Mouse (Mus musculus) granulocyte monocyte progenitor cell, adult 5-6 weeks (primary cell): ENCODE measurements around the gene Def6. TPM values are rescaled to one million over a fixed set of nuclear protein-coding genes. Genes with fewer than 3 reads are reported as not detected.

Source experiments
- ATAC-seq: replicated peaks from 2 replicates; pipeline ENCODE4 v1.8.0; 2016; ENCODE audit warnings: mild to moderate bottlenecking, moderate TSS enrichment, inconsistent platforms; ENCODE audit not compliant: poor library complexity, severe bottlenecking
- total RNA-seq, 2 experiments: library from RNA; stranded (forward) in 1 of 2; stranded (reverse) in 1 of 2; fragments of 200-712, 200-1000 nt in 1 of 2; fragments of >200 nt in 1 of 2; fragmentation: Nextera tagmentation in 1 of 2; gene quantifications; 2 replicates each; pipeline ENCODE4 v1.2.3; 2014 to 2017

The Def6 gene
- total RNA-seq, 2 experiments from 2014 or later: 57.9 to 142 TPM

DNA sequence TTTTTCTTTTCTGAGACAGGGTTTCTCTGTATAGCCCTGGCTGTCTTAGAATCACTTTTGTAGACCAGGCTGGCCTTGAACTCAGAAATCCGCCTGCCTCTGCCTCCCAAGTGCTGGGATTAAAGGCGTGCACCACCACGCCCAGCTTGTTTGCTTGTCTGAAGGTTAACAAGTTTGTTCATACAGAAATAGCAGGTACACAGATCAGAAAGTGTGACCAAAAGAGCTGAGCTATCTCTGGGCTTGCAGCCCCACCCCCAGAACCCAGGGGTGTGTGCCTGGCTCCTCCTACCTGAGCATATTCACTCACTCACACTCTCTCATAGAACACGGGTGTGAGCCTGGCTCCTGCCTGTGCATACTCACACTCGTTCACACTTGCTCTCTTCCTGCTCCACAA lies 59.7 kb downstream of the Def6 start:
- no peak for ATAC-seq

DNA sequence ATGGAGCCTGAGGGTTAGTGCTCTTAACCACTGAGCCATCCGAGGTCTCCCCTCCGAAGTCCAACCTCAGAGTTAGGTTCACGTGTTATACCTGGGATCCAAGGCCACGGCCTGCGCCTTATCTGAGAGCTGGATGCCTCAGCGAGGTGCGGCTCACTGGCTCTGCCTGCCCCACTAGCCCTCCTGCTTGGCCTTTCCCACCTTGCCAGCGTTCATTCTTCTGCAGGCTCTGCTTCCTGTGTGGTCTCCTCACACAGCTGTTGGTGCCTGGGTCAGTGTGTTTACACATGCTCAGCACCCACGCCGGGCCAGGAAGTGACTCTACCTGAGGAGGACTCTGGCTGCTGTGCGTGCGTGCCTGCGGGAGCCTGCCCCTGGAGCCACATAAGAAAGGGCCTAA lies 62.6 kb downstream of the Def6 start:
- no peak; the same call in 1 of the 2 replicates for ATAC-seq

DNA sequence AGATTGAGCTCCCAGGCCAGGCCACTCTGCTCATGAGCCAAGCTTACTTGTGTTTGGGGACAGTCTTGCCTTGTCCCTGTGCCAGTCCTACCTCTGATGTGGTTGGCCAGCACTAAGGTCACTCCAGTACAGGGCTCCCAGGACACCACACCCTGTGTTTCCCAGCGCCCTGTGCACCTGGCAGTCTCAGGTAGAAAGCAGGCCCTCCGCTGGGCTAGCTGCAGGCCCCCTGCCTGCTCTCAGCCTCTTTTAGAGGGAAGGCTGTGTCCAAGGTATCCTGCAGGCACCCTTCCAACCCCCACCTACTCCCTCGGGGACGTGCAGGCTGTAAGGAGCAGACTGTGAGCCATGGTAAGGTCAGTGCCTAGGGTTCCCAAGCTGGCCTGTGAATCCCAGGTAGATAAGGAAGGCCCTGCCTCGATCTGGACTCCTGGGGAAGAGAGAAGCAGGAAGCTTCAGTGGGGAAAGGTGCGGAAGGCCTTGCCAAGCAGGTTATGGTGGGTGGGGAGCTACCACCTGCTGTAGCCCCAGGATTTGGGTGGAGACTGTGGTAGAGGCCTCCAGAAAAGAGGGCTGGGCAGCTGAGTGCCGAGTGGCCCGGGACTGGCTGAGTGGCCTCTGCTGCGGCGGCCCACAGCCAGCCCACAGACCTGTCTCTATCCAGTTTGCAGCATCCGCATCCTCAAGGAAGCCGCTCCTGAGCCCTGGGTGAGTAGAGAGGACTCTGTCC lies 64.1 kb downstream of the Def6 start:
- ATAC-seq: no peak

DNA sequence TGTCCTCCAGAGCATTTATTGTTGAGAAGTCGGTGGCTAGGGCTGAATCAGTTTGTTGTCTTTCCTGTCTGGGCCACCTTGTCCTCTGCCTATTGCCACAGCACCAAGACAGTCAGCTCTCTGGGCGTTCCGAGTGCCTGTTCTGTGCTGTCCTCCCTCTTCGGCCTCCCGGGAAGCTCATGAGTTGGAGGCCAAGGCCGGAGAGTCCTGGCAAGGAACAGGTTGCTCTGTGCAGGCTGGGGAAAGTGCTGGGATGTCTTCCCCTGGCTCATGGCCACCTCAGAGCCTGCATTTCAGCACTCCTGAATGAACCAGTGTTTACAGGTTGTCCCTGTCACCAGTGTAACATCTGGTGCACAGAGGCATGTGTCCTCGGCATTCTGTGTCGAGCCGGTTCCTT lies 64.7 kb downstream of the Def6 start:
- ATAC-seq: no peak

DNA sequence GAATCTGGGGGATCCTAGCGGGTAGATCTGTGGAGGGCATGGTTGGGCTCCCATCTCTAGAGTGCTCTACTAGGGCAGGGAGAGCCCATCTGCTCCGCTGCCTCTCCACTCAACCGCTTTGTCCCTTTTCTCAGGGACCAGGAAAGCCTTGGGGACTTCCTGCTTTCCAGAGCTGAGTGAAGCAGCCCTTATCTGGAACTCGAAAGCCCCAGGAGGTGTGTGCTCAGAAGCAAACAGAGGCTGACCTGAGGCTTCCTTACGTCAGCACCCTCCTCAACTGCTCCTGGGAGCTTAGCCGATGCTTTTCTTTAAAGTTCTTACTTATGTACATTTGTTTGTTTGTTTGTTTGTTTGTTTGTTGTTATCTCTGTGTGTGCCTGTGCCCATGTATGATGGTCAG lies 65.3 kb downstream of the Def6 start:
- ATAC-seq: no peak

DNA sequence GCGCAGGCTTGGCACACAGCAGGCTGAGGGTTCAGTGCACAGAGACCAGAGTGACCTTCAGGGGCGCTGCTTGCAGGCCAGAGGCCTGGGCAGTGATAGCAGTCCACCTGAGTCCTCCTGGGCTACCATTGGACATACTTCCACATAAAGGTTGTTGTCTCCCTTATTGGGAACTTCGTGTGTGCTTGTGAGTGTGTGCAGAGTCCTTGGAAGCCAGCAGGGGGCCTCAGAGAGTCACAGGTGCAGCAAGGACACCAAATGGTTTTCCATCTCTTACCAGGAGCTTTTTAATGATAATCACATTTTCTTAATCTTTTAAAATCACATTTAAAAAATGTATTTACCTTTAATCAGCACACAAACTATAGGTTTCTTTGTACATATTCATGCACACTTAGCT lies 67.2 kb downstream of the Def6 start:
- no peak for ATAC-seq

DNA sequence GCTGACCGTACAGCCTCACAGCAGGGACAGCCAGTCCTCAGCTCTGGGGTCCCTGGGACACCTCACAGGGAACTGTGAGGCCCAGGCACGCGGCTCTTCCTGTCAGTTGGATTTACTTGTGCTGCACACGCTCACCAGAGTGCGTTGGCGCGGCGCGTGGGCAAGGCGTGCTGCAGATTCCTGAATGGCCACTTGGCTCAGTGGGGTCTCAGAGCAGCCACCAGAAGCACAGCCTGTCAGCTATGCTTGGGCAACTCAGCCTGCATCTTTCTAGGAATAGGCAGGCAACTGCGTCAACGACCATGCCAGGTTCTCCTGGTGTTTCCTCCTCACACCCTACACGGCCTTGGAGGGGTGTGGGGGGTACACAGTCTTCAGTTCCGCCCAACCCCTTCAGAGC lies 69.6 kb downstream of the Def6 start:
- ATAC-seq: no peak

DNA sequence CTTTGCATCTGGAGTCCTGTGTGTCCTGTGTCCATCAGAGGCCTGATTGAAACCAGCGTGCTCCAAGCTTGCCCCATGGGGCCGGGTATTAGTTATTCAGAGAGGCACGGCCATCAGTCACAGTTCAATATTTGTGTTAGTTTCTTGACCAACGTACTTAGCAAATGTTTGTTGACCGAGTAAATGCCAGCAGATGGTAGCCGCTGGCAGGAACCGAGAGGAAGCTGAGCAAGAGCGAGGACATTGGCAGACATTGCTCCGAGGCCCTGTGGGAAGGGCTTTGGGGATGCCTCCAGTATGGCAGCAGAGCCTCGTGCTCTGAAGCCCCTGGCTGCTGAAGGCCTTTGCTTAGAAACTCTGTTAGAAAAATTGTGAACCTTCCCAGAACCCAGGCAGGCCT lies 70.1 kb downstream of the Def6 start:
- no peak for ATAC-seq

DNA sequence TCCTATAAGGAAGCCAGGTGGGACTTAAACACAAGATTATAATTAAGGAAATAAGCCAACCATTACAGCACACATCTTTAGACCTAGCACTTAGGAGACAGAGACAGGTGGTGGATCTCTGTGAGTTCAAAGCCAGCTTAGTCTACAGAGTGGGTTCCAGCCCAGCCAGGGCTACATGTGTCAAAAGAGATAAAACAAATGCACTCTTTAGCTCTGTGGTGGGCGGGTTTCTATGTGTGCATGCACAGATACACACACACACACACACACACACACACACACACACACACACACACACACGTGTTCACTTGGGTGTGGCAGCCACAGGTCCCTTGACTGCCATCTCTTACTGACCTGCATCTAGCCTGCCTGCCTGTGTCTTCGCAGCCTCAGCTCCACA lies 70.6 kb downstream of the Def6 start:
- no peak for ATAC-seq

Other genes starting within 250 kb of the Def6 start
- 0.60 TPM in 1 of 2 replicates, not detected in the other for gene Tcp11, start 127.1 kb upstream of the Def6 start, total RNA-seq (2014; fragmentation: Nextera tagmentation)
- 2.1 and 2.4 TPM in 2 replicates for gene Tcp11, start 127.1 kb upstream of the Def6 start, total RNA-seq (2017)
- gene Scube3, start 65.6 kb upstream of the Def6 start, total RNA-seq (2014; fragmentation: Nextera tagmentation): not detected in 2 replicates
- not detected in 2 replicates for gene Scube3, start 65.6 kb upstream of the Def6 start, total RNA-seq (2017)
- 14.5 and 20.9 TPM in 2 replicates for gene Zfp523, start 30.6 kb upstream of the Def6 start, total RNA-seq (2014; fragmentation: Nextera tagmentation)
- 19.5 and 29.1 TPM in 2 replicates for gene Zfp523, start 30.6 kb upstream of the Def6 start, total RNA-seq (2017)
- gene Ppard, start 24.9 kb downstream of the Def6 start, total RNA-seq (2014; fragmentation: Nextera tagmentation): 8.4 and 8.8 TPM in 2 replicates
- gene Ppard, start 24.9 kb downstream of the Def6 start, total RNA-seq (2017): 0.34 and 5.6 TPM in 2 replicates
- gene Fance, start 105.7 kb downstream of the Def6 start, total RNA-seq (2014; fragmentation: Nextera tagmentation): 41.7 and 47.9 TPM in 2 replicates
- gene Fance, start 105.7 kb downstream of the Def6 start, total RNA-seq (2017): 15.0 and 16.4 TPM in 2 replicates
- gene Rpl10a, start 120.7 kb downstream of the Def6 start, total RNA-seq (2014; fragmentation: Nextera tagmentation): 2,618 and 3,063 TPM in 2 replicates
- 785 and 838 TPM in 2 replicates for gene Rpl10a, start 120.7 kb downstream of the Def6 start, total RNA-seq (2017)
- gene Tead3, start 143.0 kb downstream of the Def6 start, total RNA-seq (2014; fragmentation: Nextera tagmentation): 3.3 TPM in 1 of 2 replicates, not detected in the other
- 0.04 TPM in 1 of 2 replicates, not detected in the other for gene Tead3, start 143.0 kb downstream of the Def6 start, total RNA-seq (2017)
- not detected in 2 replicates for gene Tulp1, start 157.4 kb downstream of the Def6 start, total RNA-seq (2014; fragmentation: Nextera tagmentation)
- gene Tulp1, start 157.4 kb downstream of the Def6 start, total RNA-seq (2017): 0.69 TPM in 1 of 2 replicates, not detected in the other